Mouse (Mus musculus): ENCODE data around the gene Psmd5. TPM values are rescaled to one million over a fixed set of nuclear protein-coding genes. Genes with fewer than 3 reads are reported as not detected.
A peak's percentile ranks its signal among the peaks of the same experiment; 100 is the strongest.
"Not testable (repeated sequence)": the region's sequence is repeated elsewhere in the genome, so short reads cannot be mapped to it uniquely, and the experiment has no call there.

Gene Psmd5
- total RNA-seq, 2 experiments from 2014 or later: 40.8 to 41.1 TPM

- DNase-seq (ENCODE audit: low spot score in 2 of 2): no peak
These were observed 23.1 kb upstream of the Psmd5 start for GRCm38 (mm10) chr2:34897820-34898219.

- DNase-seq (ENCODE audit: low spot score in 2 of 2): no peak
These were observed 22.2 kb upstream of the Psmd5 start for GRCm38 (mm10) chr2:34896821-34897460.

- DNase-seq (ENCODE audit: low spot score in 2 of 2): no peak
These were observed 20.8 kb upstream of the Psmd5 start for GRCm38 (mm10) chr2:34895503-34896113.

- no peak for DNase-seq (ENCODE audit: low spot score in 2 of 2)
These were observed 19.2 kb upstream of the Psmd5 start for GRCm38 (mm10) chr2:34893950-34894349.

GRCm38 (mm10) chr2:34884186-34884585 lies 9.4 kb upstream of the Psmd5 start:
- no peak for DNase-seq (ENCODE audit: low spot score in 2 of 2)

GRCm38 (mm10) chr2:34883190-34883589 lies 8.4 kb upstream of the Psmd5 start:
- no peak for DNase-seq (ENCODE audit: low spot score in 2 of 2)

GRCm38 (mm10) chr2:34882757-34883156 lies 8.0 kb upstream of the Psmd5 start:
- no peak for DNase-seq (ENCODE audit: low spot score in 2 of 2)

- no peak for DNase-seq (ENCODE audit: low spot score in 2 of 2)
These were observed 5.3 kb upstream of the Psmd5 start for GRCm38 (mm10) chr2:34880054-34880453.

GRCm38 (mm10) chr2:34874271-34874670 lies 497 bp downstream of the Psmd5 start, which contains the start of gene Cutal:
Cutal (plus strand) TSS chr2:34874396.
- no peak for DNase-seq (ENCODE audit: low spot score in 2 of 2)

- peak; percentile 84 for DNase-seq (ENCODE audit: low spot score in 2 of 2)
These were observed 4.0 kb downstream of the Psmd5 start for GRCm38 (mm10) chr2:34870520-34871474.

GRCm38 (mm10) chr2:34869680-34870079 lies 5.1 kb downstream of the Psmd5 start:
- DNase-seq (ENCODE audit: low spot score in 2 of 2): no peak

- DNase-seq (ENCODE audit: low spot score in 2 of 2): no peak
These were observed 17.0 kb downstream of the Psmd5 start for GRCm38 (mm10) chr2:34857728-34858127.

- DNase-seq (ENCODE audit: low spot score in 2 of 2): no peak
These were observed 19.5 kb downstream of the Psmd5 start for GRCm38 (mm10) chr2:34855265-34855664.

- no peak for DNase-seq (ENCODE audit: low spot score in 2 of 2)
These were observed 27.1 kb downstream of the Psmd5 start for GRCm38 (mm10) chr2:34847702-34848101.

- DNase-seq (ENCODE audit: low spot score in 2 of 2): peak; percentile 29 to 59
These were observed 31.4 kb downstream of the Psmd5 start for GRCm38 (mm10) chr2:34843211-34843939.

GRCm38 (mm10) chr2:34841706-34842105 lies 33.1 kb downstream of the Psmd5 start:
- DNase-seq (ENCODE audit: low spot score in 2 of 2): no peak

- DNase-seq (ENCODE audit: low spot score in 2 of 2): not testable (repeated sequence)
These were observed 34.6 kb downstream of the Psmd5 start for GRCm38 (mm10) chr2:34840143-34840542.

GRCm38 (mm10) chr2:34835669-34836068 lies 39.1 kb downstream of the Psmd5 start:
- DNase-seq (ENCODE audit: low spot score in 2 of 2): no peak

GRCm38 (mm10) chr2:34833624-34834023 lies 41.1 kb downstream of the Psmd5 start:
- no peak for DNase-seq (ENCODE audit: low spot score in 2 of 2)

GRCm38 (mm10) chr2:34832766-34833457 lies 41.9 kb downstream of the Psmd5 start, which contains the start of gene Gm34653:
Gm34653 (plus strand) TSS chr2:34833007.
- not testable (repeated sequence) for DNase-seq (ENCODE audit: low spot score in 2 of 2)

Data from adrenal gland, adult 18-20 months (tissue).